Mouse (Mus musculus) kidney, postnatal 25 days (tissue): ENCODE measurements around the gene Tlr12.
"Not testable (repeated sequence)": the region's sequence is repeated elsewhere in the genome, so short reads cannot be mapped to it uniquely, and the experiment has no call there.

Source experiments
- DNase-seq, 2 experiments: peaks; one replicate each; pipeline ENCODE4 v3.0.0; 2021; ENCODE audit warnings: mixed read lengths in 2 of 2

Tlr12 gene

DNA sequence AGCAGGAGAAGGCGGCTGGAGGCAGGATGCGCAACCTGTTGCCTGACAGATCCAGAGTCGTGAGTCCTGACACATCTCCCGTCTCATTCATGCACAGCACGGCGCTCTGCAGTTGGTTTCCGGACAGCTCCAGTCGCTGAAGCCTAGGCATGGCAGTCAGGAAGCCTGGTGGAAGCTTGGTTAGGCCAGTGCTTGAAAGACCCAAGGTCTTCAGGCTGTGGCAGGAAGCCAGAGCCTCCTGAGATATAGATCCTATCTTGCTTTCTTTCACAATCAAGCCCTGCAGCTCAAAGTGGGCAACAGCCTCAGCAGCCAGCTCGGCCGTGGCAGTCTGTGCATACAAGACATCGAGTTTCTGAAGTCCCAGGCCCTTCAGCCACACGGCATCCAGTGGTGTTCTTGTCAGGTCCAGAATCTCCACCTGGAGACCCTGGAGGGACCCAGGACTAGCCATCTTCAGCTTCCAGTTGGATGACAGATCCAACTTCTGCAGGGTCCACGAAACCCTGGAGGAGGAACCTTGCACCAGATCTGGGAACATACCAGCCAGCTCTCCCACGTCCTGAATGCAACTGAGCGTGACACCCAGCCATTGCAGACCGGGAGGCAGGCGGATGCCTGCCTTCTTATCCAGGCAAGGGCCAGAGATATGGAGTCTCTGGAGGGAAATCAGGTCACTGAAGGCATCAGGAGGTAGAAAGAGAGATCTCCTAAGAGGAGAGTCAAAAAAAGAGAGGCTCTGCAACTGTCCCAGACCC lies 877 bp downstream of the Tlr12 start:
- peak; percentile 30 to 63 for DNase-seq

DNA sequence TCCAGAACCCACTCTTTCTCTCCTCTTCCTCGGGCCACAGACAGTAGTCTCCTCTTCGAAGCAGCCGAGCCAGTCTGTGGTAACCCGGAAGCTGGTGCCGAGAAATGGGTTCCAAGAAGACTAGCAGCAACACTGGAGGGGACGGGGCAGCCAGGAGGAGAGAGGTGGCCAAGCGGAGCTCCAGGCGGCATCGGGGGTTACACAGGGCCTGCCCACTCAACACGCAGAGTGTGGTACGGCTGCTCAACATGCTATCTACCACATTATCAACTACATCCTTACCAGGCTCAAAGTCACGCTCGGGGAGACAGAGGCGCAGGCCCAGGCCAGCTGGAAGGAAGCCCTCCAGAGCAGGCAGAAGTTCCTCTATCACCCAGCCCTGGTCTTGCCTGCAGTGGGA lies 2.7 kb downstream of the Tlr12 start:
- no peak for DNase-seq

DNA sequence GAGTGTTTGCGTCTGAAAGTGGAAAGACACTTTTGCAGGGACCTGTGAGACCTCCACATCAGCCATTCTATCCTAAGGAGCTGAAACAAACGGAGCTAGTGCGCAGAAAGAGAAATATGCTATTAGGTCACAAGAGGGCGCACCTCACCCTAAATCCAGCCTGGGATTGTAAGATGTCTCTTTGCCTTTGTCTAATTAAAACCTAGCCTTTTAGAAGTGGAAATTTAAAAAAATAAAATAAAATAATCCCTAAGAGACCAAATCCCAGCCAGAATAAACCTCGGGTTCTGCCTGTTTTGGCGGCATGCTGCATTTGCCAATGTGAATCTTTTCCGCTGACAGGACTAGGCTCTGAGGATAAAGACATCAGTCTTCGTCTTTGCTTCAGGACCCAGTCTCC lies 5.1 kb downstream of the Tlr12 start:
- DNase-seq: peak in 1 of 2 experiments; percentile 67

DNA sequence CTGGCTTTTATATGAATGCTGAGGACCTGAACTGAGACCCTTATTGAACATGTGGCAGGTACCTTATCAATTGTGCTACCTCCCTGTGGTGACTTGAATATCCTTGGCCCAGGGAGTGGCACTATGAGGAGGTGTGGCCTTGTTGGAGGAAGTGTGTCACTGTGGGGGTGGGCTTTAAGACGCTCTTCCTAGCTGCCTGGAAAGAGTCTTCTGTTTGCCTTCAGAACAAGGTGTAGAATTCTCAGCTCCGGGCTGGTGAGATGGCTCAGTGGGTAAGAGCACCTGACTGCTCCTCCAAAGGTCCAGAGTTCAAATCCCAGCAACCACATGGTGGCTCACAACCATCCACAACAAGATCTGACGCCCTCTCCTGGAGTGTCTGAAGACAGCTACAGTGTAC lies 6.7 kb downstream of the Tlr12 start:
- DNase-seq: not testable (repeated sequence)

DNA sequence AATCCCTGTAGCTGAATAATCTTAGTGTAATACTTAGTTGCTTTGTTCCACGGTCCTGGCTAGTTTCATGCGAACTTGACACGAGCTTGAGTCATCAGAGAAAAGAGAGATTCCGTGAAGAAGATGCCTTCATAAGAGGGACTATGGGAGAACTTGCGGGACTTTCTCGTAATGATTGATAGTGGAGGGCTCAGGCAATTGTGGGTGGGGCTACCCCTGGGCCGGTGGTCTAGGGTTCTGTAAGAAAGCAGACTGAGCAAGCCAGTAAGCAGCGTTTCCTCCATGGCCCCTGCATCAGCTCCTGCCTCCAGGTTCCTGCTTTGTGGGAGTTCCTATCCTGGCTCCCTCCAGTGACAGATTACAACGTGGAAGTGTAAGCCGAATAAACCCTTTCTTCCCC lies 7.7 kb downstream of the Tlr12 start:
- no peak for DNase-seq

DNA sequence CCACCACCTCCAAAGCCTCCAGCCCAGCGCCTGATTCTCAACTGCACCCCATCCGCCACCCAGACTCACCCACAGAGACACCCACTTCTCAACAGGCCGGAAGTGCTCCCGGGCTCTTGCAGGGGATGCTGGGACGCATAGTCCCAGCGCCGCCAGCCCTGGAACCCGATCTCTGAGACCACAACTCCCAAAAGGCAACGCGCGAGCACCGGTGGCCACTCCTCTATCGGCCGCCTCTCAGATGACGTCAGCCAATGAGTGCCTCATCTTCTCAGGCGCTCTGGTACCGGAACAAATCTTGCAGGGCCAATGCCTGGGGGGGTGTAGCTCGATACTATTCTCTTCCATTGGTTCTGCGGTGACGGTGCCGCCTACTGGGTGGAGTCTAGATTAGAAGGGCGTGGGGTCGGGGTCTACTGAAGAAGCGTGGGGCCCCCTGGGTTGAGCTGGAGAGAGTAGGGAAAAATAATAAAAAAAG lies 8.5 kb downstream of the Tlr12 start, which contains the start of gene Zscan20:
TSS of gene Zscan20 (minus strand) at position 174 of the 478 bp plus-strand sequence.
- peak; percentile 98 to 99 for DNase-seq

DNA sequence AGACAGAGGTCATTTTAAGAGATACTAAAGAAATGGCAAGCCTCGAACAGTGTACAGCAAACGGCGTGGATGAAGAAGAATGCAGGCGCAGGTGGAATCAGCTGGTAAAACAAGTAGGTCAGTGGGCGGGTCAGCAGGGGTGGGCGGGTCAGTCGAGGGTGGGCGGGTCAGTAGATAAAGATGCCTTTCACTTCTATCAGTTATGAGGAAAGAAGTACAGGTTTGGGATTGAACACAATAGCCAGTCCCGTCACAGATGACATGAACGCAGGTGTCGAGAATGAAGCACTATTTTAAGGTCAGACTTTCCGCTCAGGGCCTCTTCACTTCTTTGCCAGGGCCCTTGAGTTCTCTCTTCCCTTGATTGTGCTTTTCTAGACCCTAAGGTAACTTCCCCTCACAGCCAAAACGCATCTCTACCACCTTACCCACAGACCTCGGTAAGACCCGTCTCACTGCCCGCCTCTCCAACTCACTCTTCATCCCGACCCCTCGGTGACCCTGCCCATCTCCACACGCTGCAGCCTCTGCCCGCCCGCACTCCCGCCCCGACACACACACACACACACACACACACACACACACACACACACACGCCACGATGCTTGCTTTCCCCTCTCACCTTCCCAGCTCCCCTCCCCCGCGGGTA lies 9.0 kb downstream of the Tlr12 start:
- DNase-seq: no peak

DNA sequence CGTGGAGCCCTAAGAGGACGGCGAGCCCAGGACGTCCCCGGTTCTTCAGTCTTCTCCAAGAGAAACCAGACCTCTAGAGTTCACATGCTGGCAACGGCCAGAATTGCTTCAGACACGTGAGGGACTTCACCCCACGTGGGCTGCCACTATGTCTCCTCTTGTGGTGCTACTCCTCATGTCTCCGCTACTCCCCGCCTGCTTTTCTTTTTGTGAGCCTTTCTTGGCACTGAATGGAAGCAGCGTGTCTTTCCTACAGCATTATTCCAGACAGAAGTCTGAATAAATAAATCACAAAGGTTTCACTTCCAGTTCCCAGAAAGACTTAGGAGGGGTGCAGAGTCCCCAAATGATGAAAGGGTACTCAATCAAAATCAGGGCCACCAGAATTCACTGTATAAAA lies 10.8 kb downstream of the Tlr12 start:
- no peak for DNase-seq

DNA sequence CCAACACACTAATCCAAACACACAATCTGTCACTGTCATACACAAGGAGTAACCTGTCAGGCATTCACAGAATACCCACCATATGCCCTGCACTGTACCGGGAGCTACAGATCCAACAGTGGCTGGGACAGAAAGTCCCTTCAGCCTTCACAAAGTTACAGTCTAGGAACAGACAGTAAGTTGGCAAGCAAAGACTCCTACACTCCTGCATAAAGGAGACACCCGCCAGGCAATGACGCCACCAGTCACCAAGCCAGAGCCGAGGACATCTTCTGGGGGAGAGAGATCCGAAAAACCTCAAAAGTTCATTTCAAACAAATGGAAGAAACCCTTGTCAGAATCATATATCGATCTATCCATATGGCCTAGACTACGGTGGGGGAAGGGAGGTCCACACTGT lies 11.8 kb downstream of the Tlr12 start:
- DNase-seq: no peak

DNA sequence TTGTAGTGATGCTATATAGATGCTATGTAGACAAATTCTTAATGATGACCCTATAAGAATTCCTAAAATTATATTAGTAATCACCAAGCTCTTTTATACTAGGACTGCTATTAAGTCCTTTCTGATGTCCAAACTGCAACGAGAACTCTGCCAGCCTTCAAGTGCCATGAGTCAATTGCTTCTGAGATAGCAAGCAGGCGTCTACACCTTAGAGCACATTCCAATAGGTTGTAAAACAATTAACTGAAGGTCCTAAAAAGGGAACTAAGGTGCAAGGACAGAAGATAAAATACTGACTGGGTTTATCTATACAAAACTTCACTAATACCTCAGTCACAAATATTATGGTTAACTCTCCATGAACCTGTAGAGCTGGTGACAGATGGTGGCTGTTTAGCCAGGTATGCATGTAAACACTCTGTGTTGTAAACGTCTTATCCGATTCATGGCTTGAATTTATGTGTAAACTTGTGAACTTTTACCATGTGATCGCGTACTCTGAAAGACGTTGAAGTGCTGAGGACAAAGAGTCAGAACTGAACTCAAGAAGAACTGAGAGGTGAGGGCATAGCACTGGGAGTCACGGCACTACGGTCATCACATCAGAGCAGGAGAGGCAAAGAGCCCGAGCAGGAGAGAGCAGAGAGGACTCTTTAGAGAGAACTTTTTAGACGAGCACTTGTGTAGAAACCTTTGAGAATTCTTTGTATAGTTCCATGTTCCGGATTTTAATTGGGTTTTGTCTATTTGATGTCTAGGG lies 20.4 kb downstream of the Tlr12 start:
- DNase-seq: no peak

DNA sequence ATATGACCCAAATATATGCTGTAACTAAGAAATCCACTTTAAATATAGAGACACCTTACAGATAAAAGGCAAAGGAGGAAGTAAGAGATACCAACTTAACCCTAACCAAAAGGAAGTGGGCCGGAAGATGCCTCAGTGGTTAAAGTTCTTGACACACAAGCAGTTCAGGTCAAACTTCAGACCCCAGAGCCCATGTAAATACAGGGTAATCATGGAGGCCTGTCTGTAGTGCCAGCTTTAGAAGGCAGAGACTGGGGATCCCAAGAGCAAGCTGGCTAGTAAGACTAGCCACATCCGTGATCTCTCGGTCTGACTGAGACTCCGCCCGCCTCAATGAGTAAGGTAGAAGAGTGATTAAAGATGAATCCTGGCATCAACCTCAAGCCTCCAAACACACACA lies 24.4 kb downstream of the Tlr12 start:
- DNase-seq: no peak

DNA sequence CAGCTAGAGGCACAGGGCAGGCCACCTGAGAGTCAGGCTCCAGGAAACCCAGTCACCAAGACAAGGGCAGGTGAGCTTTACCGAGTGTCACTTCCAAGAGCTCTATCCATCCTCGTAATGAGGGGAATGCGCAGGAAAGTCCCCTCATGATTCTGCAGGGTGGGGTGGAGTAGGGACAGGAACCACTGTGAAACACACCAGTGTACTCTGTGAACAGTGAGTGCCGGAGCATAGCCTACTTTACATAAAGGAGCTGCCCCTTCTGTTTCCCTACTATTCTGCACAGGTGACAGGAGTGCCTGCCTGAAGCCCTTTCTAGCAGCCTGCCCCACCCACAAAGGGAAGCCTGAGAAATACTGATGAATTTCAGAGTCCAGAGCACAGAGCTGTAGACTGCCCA lies 25.1 kb downstream of the Tlr12 start:
- no peak for DNase-seq

DNA sequence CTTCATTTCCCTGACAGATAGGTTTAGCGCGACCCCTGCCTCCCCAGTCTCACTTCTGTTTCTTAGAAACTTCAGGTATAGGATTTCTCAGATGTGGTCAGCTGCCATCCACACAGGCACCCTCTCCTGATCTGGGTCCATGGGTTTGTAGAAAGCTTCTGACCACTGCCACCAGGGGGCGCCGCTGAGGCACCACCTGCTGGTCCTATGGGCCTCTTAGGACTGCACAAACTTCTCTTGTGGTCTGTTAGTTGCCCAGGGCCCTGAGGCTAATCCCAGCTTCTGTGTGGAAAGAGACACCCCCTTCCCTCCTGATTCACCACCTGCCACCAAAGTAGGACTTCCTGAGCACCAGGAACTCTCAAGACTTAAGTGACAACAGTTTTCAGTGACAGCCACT lies 39.2 kb downstream of the Tlr12 start:
- peak in 1 of 2 experiments; percentile 54 for DNase-seq

DNA sequence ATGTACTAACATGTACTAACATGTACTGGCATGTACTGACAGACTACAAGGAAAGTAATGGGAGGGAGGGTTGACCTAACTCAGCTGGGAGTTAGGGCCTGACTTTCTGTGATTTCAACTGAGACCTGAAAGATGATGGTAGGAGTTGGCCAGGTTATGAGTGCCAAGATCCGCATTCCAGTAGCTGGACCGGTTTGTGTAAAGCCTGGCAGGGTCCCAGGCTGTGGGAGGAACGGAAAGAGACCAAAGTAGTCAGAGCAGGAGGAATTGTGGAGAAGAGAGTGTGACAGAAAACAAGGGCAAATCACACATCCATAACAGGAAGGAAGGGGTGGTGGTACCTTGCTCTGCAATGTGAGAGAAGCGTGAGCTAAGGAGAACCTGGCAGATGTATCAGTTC lies 42.6 kb downstream of the Tlr12 start:
- peak; percentile 26 to 48 for DNase-seq
